8 mouse cellular contexts compared by ENCODE assay signal in the genomic region with DNA sequence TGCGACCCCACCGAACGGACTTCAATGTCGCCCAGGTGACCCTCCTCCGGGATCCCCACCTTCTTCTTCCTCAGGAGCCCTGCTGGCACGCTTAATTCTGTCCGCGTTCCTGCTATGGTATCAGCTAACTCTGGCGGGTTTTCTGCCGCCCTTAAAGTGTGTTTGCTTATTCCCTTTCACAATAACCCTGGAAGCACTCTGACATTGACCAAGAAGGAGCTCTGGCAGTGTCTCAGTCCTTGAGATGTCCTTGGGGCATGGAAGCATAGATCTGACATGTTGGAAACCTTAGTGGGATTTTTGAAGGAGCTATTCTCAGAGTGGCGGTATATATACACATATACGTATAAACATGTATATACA. TPM values are rescaled to one million over a fixed set of nuclear protein-coding genes. Genes with fewer than 3 reads are reported as not detected.
DNase-seq lines count a peak whose midpoint lies in the region; ATAC-seq lines count a peak whose summit lies in the region.

No protein-coding gene starts in this region.

- ATAC-seq in kidney, embryonic 15.5 days (replicated peaks; ENCODE audit: low FRiP score) = no peak
- ATAC-seq in hindbrain, embryonic 12.5 days (ENCODE audit: low FRiP score) = no peak
- no peak; the same call in 1 of the 2 replicates for ATAC-seq in midbrain, embryonic 13.5 days

- peak overlapping the region; percentile 81 for H3K9ac ChIP-seq in kidney, embryonic 15.5 days
- H3K9ac ChIP-seq in hindbrain, embryonic 12.5 days = peak overlapping the region; percentile 92
- peak overlapping the region; percentile 93 for H3K9ac ChIP-seq in midbrain, embryonic 13.5 days (replicated peaks)

- 4% methylated on average over 12 of the region's 12 CpGs for WGBS in kidney, embryonic 15.5 days
- WGBS in hindbrain, embryonic 12.5 days = 6% methylated on average over 12 of the region's 12 CpGs
- 6% methylated on average over 12 of the region's 12 CpGs for WGBS in midbrain, embryonic 13.5 days

- H3K27me3 ChIP-seq in kidney, embryonic 15.5 days = no peaks in the 10 kb centered on the region
- no peaks in the 10 kb centered on the region for H3K27me3 ChIP-seq in hindbrain, embryonic 12.5 days
- H3K27me3 ChIP-seq in midbrain, embryonic 13.5 days = 0 out of 2 replicates have a peak, but pooled peaks cover 4% of the 10 kb centered on the region

- H3K4me3 ChIP-seq in kidney, embryonic 15.5 days (replicated peaks) = peak overlapping the region; percentile 70
- peak overlapping the region; percentile 95 for H3K4me3 ChIP-seq in brown adipose tissue, adult 24 weeks (ENCODE audit: insufficient read depth, low read depth, low read length)
- peak overlapping the region; percentile 90 for H3K4me3 ChIP-seq in hindbrain, embryonic 12.5 days
- H3K4me3 ChIP-seq in midbrain, embryonic 13.5 days (replicated peaks) = peak overlapping the region; percentile 78

- DNase-seq in kidney, postnatal 14 days = no peak
- DNase-seq in cerebellum, adult 18-20 months = no peak
- DNase-seq in frontal cortex, postnatal 10 days (ENCODE audit: low spot score in 2 of 2) = no peak
- no peak for DNase-seq in right cerebral cortex, adult 2 months (ENCODE audit: low spot score in 2 of 2)

- peaks cover 28% of the 10 kb centered on the region for H3K4me1 ChIP-seq in kidney, embryonic 15.5 days
- H3K4me1 ChIP-seq in brown adipose tissue, adult 24 weeks (ENCODE audit: control insufficient read depth, insufficient read depth, insufficient read length, low read length) = no peaks in the 10 kb centered on the region; the same call in 1 of the 2 replicates
- H3K4me1 ChIP-seq in hindbrain, embryonic 12.5 days = peaks cover 23% of the 10 kb centered on the region
- peaks cover 25% of the 10 kb centered on the region for H3K4me1 ChIP-seq in midbrain, embryonic 13.5 days (replicated peaks)

- H3K36me3 ChIP-seq in kidney, embryonic 15.5 days = peaks cover 16% of the 10 kb centered on the region
- peaks cover 16% of the 10 kb centered on the region for H3K36me3 ChIP-seq in hindbrain, embryonic 12.5 days
- peaks cover 10% of the 10 kb centered on the region for H3K36me3 ChIP-seq in midbrain, embryonic 13.5 days

- peak overlapping the region; percentile 84 for H3K27ac ChIP-seq in kidney, embryonic 15.5 days
- peak overlapping the region; percentile 77 for H3K27ac ChIP-seq in brown adipose tissue, adult 24 weeks (replicated peaks; ENCODE audit: low read depth, low read length)
- H3K27ac ChIP-seq in hindbrain, embryonic 12.5 days = peak overlapping the region; percentile 52; the same call in 1 of the 2 replicates
- peak overlapping the region; percentile 45; the same call in 1 of the 2 replicates for H3K27ac ChIP-seq in midbrain, embryonic 13.5 days

- peak overlapping the region; percentile 87 for H3K4me2 ChIP-seq in kidney, embryonic 15.5 days
- peak overlapping the region; percentile 80 for H3K4me2 ChIP-seq in hindbrain, embryonic 12.5 days (replicated peaks)
- H3K4me2 ChIP-seq in midbrain, embryonic 13.5 days (replicated peaks) = peak overlapping the region; percentile 67

- no peaks in the 10 kb centered on the region for H3K9me3 ChIP-seq in kidney, embryonic 15.5 days (replicated peaks)
- no peaks in the 10 kb centered on the region for H3K9me3 ChIP-seq in hindbrain, embryonic 12.5 days (replicated peaks)
- no peaks in the 10 kb centered on the region for H3K9me3 ChIP-seq in midbrain, embryonic 13.5 days

RNA-seq across cellular contexts. Expression of gene Dip2a, which starts 0.4 kb away (rescaled TPM):
- 9.7 and 11.3 TPM in 2 replicates for polyA plus RNA-seq in kidney, embryonic 15.5 days (2015; fragmentation: Nextera tagmentation; extraction: Ambion mirVana)
- polyA plus RNA-seq in brown adipose tissue, adult 24 weeks (2012; ENCODE audit: insufficient read depth, insufficient read length, missing spikeins) = 15.9 TPM in 2 replicates
- 14.4 and 16.1 TPM in 2 replicates for polyA plus RNA-seq in hindbrain, embryonic 12.5 days (2016; fragmentation: Nextera tagmentation; extraction: Ambion mirVana)
- polyA plus RNA-seq in midbrain, embryonic 13.5 days (2015; fragmentation: Nextera tagmentation; extraction: Ambion mirVana) = 14.4 and 14.6 TPM in 2 replicates
